Mouse (Mus musculus) right cerebral cortex, adult 18-20 months (tissue): ENCODE results near the gene 5330417C22Rik.
A peak's percentile ranks its signal among the peaks of the same experiment; 100 is the strongest.

Experiments
- DNase-seq: peaks from one replicate; pipeline ENCODE4 v3.0.0; 2022; ENCODE audit warnings: mixed read lengths

Gene 5330417C22Rik

DNA sequence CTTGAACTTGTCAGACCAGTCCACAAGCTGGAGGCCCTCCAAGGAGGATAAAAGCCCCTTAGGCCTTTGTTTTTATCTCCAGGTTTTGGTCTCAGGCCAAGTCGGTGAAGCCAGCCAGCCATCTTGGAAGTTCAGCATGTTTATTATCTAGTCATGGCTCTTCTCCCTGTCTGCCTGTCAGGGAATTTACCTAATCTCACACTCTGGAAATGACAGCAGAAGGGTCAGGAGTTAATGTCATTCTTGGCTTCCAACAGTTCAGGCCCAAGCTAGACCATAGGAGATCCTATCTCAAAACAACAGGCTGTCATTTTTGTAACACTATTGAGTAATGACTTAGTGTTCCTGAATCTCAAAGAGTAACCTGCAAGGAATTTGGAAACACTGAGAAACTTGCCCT lies 82.2 kb downstream of the 5330417C22Rik start:
- DNase-seq, result no peak

DNA sequence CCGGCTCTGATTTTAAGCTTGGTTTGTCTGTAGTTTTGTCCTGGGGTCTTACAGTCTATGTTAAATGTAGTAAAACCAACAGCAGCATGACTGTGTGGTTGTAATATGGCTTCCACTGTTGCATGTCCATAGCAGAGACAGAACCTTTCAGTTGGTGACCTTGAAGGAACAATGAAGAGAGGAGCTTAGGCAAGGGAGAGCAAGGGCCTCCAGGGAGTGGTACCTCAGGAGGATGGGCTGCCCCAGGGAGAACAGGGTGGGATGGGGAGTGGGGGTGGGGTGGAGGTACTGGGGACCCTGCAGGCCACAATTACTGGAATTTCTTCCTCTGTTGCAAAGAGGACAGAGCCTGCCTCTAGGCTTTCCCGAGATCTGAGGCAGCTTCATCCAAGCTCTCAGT lies 84.4 kb downstream of the 5330417C22Rik start:
- DNase-seq, result no peak

DNA sequence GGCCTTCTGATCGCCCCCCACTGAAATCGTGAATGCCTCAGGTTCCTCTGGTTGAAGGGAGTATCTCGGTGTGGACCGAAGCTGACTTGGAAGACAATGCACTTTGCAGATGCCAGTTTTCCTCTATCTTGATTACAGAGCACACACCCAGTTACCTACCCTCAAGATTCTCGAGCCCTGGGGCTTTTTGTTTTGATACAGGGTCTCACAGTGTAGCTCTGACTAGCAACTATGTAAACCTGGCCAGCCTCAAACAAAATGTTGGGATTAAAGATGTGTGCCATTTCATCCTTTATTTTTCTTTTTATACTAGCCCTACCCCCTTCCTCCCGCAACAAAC lies 91.0 kb downstream of the 5330417C22Rik start:
- DNase-seq, result no peak

DNA sequence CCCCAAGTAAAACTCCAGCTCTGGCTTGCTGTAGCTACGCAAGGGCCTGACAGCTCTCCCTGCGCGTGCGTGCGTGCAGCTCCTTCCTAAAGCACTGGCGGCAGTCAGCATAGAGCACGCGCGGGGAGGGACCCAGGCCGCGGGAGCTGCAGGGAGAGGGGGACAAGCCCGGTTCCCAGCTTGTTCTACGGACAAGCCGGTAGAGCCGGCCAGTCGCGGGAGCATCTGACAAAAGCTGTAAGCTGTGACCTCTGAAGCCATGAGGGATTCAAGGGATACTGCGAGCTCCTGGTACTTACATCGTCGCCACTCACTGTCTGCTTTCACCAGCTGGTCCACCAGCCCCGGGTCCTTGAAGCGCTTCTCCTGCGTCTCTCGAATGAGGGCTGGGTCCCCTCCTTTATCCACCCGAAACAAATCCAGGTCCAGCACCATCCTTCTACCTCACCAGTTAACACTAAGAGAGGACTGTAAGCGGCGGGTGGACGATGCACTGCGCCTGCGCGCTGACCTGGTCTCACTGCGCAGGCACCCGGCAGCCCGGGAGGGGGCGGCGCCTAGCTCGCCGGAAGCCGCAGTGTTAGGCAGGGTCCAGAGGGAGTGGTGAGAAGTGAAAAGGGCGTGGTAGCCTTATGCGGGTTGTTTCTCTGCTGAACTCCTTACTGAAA lies 91.5 kb downstream of the 5330417C22Rik start, which contains the start of gene Sars:
Sars (minus strand) TSS at position 512 of the 668 bp plus-strand sequence.
- DNase-seq, result peak; percentile 91

DNA sequence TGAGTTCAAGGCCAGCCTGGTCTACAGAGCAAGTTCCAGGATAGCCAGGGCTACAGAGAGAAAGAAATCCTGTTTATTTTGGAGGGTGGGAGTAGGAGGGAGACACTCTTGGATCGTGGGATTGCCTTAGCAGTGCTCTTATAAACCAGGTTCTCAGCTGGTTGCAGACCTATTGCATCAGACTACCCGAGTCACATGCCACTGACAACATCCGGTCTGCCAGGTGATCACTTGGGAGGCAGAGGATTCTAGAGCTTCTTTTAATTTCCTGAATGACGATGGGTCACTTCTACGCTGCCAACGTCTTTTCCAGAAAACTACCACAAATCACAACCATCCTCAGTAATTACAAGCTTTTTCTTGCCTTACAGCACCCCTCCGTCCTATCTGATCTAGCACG lies 92.3 kb downstream of the 5330417C22Rik start:
- DNase-seq, result peak; percentile 49

DNA sequence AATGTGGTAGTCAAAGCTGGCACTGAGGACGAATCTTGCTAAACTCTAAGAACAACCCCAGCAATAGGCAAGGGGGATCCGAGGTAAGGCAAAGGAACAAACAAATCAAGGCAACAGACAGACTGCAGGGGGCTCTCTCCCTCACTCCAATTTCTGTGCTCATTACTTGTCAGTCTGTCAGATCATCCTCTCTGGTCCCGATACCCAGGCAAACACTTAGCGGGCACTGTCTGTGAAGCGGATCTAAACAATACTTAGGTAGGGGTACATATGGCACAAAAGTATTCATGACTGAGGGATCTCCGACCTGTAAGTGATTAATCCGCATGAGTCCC lies 100.0 kb downstream of the 5330417C22Rik start:
- DNase-seq, result no peak

DNA sequence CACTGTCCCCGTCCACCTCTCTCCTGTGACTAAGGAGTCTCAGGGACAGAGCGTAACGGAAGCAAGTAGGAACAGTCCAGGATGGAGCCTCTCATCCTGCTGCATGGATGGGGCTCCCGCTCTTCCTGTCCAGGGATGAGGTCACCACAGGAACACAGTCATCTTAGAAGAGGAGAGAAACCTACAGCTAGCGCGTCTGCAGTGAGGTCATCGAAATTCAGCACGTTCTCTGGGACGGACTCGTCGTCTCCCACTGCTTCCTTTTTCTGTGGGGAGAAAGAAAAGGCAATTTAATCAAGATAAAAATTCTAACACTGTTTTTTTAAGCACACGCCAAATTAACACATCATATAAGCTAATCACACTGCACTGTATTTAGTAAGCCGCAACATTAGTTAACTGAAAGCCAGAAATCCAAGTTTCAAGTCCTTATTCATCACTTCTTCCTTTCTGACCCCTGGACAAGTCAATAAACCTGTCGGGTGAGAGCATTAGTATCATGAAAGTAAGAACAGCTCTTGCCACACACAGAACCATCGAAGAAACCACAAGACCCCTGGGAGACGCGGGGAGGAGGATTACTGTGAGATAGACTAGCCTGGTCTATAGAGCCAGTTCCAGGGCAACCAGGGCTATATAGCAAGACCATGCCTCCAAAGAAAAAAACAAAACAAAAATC lies 100.5 kb downstream of the 5330417C22Rik start:
- no peak for DNase-seq

DNA sequence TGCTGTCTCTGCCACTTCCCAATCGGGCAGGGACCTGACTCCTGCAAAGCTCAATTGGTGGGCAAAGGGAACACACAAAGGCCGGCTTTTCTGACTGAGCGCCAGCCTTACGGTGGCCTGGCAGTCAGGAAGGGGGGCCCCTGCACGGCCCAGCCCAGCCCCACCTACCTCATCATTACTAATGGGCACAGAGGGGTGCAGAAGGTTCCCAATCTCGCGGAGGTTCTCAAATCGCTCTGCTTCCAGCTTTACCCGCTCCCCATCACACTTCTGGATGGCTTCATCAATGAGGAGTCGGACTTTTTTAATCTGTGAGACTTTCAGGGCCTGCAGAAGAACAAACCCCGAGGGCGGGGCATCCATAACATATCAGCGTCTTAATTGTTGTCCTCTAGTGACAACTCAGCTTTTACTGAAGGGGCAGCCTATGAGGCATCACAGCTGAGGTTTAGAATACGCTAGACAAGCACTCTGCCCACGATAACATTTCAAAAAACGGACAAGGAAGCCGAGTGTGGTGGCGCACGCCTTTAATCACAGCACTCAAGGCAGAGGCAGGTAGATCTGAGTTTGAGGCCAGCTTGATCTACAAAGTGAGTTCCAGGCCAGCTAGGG lies 102.3 kb downstream of the 5330417C22Rik start:
- DNase-seq, result no peak

DNA sequence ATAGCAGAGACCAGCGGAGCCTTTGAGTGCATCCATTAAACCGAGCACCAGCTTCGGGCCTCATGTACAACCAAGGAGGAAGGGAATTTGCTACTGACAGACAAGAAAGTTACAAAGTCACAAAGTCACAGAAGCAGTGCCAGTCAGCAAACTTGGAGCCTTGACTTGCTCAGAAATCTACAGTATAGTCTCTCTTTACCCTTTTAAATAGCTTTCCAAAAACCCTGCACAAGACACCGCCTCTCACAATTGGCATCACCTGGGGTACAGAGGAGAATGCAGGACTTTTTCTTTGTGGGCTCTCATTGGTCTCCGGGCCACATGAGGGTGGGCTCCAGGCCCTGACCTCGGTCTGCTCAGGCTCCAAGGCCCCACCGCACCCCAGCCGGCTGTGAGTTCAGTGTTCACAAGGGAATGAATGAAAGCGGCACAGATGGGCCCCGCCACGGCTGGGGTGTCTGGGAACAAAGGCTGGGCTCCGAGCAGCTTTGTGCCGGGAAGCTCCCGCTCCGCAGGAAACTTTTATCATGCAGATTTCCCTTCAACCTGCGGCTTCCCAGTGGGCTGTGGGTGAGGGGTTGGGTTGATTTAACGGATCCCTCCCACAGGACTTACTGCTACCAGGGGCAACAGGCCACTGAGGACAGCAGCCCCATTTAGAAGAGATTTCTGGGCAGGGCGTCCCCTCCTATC lies 103.0 kb downstream of the 5330417C22Rik start:
- no peak for DNase-seq

DNA sequence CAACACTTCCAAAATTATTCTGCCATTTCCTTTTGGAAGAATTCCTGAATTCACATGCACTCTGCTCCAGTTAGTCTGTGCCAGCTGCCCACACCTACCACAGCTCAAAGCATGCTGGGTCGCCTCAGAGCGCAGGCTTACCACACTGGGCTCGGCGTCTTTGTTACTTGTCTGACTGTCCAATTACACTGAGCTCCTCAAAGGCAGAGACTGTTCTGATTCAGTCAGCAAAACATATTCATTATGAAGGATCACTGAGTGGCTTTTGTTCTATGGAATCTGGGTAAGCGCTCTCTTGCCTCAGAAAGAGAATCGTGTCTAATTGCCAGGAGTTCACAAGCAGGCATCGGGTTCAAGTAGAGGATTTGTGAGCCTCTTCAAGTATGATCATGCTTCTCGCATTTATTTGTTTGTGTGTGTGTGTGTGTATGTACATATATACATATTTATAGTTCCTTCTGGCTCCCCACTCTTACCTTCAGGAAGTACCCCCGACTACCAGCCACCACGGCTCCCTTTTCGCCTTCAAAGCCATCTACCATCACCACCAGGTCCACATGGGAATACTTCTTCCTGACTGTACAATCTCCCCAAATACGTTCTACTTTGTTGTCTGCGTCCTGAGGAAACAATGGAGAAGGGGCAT lies 103.7 kb downstream of the 5330417C22Rik start:
- no peak for DNase-seq

DNA sequence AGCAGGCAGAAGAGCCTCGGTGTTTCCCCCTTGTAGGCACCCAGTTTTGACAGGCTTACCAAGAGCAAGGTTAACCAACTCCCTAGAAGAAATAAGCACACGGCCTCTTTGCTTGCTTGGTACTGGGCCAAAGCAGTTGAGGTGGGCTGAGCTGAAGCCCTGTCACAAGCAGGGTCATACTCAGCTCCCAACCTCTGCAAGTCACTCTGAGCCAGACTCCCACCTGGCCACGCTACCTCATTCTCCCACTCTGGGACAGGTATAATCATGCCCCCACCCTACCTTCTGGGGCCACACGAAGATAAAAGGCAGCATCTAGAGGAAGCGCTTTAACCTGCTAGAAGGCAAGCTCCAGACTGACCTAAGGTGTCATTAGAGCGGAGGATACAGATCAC lies 110.7 kb downstream of the 5330417C22Rik start:
- DNase-seq, result no peak

DNA sequence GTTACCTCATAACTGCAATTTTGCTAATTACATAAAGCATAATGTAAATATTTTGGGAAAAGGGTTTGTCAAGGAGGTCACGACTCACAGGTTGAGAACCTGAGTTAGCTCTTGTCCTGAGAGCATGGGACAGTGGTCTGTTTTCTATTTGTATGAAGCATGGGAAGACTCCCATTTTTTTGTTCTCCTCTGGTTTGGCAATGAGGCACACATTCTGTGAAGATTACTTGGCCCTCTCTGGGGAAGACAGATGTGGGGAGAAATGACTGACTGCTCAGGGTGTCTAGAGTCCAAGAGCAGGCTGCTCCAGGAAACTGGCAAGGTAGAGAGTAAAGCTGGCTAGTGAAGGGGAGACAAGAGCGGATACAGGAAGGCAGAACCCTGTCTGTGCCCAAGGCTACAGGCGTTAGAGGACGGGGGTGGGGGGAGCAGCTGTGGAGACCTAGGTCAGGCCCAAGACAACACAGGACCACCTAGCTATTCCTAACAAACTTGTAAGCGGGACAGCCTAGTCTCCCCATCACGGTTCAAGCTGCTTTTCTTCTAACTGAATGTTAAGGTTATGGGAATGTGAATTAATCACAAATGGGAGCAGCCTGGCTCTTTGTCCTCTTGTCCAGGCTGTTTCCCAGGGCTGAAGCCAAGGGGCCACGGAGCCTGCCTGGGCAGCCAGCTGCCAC lies 111.3 kb downstream of the 5330417C22Rik start:
- DNase-seq, result no peak

DNA sequence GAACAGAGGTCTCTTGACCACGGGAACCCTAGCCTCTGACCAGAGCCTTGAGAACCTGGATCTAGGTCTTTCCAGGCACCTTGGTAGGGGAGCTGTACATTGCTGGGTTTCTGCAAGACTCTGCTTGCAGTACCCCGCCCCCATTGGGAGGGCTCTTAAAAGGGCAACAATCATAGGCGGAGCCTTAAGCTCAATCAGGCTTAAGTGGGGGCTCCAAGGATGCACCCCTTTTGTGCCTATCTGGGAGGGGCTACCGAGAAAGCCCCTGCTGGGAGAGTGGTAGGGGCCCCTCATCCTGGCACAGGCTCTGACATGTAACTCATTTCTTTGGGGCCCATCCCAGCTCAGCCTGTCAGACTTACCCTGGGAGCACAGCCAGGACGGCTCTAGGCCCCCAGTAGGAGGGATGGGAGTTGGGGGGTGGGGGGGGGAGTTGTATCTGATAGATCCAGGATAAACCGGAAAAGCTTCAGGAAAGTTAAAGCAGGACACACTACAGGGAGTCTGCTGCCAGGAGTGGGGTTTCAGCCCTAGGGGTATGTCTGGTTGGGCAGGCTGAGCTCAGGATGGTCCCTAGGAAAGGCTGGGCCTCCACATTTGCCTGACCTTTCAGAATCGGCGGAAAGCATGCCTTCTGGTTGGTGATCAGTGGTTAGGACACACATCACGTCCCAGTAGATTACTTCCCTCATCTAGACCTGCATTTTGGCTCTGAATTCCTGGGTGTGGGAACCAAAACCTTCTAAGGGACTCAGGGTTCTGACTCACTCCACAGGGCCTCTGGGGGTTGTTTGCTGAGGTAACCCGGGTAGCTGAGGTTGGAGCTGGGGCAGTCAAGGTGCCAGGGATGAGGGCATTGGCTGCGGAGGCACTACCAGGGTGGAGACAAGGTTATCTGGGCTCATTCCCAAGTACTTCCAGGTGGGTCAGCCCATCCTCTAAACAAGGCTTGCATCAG lies 112.2 kb downstream of the 5330417C22Rik start:
- DNase-seq, result peak; percentile 75

DNA sequence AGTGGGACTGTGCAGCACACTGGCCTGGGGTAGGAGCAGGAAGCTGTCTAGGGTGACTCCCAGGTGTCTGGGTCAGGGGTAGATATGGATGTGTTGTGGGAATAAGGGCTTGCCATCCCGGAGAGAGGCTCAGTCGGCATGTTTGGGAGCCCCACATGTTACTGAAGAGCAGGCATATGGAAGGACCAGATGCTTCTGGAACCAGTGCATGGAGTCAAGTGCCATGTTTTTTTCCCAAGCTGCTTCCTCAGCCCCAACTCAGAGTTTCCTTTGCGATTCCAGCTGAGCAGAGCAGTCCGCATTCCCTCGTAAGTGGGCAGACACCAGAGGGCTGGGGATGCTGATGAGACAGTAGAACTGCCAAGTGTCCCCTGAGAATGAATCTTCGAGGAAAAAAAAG lies 113.3 kb downstream of the 5330417C22Rik start:
- no peak for DNase-seq

DNA sequence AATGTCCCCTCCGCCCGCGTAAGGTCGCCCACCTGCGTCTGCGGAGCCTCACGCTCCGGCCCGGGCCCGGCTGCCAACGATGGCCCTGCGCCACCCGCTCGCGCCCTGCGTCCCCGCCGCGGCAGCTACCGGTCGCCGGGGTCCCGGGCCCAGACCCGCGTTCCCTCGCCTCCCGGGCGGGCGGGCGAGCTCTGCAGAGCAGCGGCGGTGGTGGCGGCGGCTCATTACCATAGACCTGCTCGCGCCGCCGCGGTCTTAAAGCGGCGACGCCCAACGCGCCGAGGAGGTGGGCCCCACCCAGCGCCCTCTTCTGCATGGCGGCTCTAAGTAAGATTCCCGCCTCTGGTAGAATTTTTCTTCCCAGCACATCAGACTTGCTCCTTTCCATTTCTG lies 120.5 kb downstream of the 5330417C22Rik start:
- DNase-seq, result peak; percentile 89

DNA sequence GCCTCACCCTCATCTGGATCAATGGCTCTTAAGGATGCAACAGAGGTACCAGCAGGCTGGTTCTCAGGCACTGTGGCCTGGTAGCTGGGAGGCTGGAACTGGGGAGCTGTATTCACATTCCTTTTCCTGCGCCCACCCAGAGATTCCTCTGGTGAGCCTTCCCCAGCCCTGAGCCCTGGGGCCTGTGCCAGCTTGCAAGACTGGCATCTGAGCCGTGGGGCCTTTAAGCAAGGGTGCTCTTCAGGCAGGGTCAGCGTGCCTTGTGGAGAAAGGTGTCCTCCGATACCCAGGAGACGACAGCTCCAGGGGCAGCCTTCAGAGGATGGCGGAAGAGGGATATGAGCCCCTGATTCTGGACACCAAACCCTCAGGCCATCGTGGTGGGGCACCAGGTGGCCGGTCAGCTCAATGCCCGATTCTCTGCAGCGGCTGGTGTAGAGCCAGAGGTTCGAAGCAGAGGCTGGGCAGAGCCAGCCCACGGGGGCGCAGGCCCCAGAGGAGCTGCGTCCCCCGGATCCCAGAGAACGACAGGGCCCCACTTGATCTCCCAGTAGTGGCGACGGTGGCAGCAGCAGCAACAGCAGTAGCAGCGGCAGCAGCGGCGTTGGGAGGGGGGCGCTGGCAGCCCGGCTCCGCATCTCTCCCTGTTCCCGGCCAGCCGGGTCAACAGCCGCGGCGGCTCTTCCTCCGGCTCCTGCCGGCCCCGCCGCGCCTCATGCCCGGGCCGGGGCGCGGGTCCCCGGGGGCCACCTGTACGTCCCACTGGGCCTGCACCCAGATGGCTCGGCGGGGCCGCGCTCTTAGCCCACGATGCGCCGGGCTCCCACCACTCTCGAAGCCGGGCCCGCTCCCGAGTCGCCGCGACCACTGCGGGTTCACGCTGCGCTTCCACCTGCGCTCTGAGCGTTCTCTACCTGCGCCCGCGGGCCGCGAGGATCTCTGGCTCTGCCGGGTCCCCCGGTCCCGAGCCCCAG lies 121.2 kb downstream of the 5330417C22Rik start, which contains the start of gene Celsr2:
Celsr2 (minus strand) TSS at position 696 of the 974 bp plus-strand sequence.
- peak; percentile 57 for DNase-seq

DNA sequence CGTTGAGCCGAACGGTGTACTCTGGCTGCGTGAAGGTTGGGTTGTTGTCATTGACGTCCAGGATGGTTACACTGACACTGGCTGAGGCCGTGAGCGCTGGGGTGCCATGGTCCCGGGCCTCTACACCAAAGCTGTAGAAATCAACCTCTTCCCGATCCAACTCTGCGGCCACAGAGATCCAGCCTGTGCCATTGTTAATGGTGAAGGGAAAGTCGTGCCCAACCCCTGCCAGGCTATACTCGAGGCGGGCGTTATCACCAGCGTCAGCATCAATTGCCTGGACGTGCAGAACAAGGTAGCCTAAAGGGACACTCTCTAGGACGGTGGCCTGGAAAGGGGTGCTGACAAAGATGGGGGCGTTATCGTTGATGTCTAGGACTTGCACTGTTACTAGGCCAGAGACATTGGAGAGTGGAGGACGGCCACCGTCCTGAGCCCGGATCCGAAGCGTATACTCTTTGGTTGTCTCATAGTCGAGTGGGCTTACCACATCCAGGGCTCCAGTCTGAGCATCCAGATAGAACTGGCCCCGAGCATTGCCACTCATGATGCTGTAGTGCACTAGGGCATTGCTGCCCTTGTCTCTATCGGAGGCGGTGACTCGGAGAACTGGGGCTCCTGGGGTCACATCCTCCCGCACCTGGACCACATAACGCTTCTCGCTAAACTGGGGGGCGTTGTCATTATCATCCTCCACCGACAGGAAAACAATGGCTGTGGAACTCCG lies 122.5 kb downstream of the 5330417C22Rik start:
- DNase-seq, result no peak

DNA sequence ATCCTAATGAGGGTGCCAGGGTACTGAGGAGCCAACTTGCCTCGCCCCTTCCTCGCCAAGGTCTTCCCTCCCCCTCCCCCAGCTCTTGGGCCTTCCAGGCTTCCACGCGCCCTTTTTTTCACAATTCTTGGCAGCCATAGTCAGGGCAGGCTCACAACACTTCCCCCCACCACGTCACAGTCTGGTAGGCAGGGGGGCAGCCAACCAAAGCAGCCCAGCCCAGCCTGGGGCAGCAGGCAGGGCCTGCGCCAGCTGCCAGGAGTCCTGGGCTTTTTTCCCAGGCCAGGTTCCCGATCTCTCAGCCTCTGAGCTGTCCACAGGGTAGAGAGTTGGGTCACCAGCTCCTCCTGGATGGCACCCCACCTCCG lies 124.6 kb downstream of the 5330417C22Rik start:
- DNase-seq, result peak; percentile 57

DNA sequence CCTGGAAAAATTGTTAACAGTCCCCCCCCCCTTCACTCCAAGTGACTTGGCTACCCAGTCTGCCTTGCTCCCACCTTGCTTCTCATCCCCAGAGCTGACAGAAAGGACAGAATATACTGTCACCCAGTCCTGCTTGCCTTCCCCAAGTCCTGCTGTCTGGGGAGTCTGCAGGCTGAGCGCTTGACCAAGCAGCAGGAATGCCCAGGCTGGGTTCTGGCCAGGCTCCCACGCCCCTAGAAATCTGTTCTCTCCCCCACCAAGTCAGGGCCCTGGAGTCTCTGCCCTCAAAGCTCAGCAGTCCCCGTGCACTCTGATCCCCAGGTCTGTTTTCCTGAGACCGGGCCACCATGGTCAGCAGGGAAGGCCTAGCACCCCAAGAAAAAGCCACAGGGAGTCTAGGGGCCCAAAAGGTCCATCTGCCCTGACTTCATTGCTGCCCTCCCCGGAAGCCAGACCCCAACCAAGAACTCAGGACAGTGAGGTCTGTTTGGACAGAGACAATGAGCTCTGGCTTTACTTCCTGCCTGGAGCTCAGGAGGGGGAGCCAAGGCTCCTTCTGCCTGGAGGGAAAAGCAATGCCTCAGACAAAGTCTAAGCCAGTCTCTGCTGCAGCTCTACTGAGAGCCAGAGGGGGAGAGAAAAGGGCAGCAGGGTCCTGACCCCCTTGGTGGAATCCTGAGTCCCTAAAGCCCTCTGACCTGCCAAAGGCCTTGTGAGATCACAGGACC lies 125.1 kb downstream of the 5330417C22Rik start:
- no peak for DNase-seq
